Mouse (Mus musculus): ENCODE results near the gene Rhbg. TPM values are rescaled to one million over a fixed set of nuclear protein-coding genes. Genes with fewer than 3 reads are reported as not detected.
"Not testable (repeated sequence)": the region's sequence is repeated elsewhere in the genome, so short reads cannot be mapped to it uniquely, and the experiment has no call there.

The Rhbg gene
- total and polyA plus RNA-seq, 2 experiments from 2014 or later, result 0.19 to 0.21 TPM

GRCm38 (mm10) chr3:88291970-88292369, 37.5 kb upstream of the Rhbg start:
- DNase-seq, result no peak
- Histone ChIP-seq H3K4me1 (ENCODE audit: insufficient read depth) (no peaks in the 10 kb centered on the region), H3K4me2 (ENCODE audit: low read depth) (no peak overlapping the region), H3K9ac (no peak overlapping the region), H3K36me3 (ENCODE audit: insufficient read depth) (no peaks in the 10 kb centered on the region), H3K27me3 (ENCODE audit: insufficient read depth, low read length) (no peaks in the 10 kb centered on the region), H3K27ac (ENCODE audit: low read depth, low read length) (no peak overlapping the region), H3K9me3 (ENCODE audit: low read length) (no peaks in the 10 kb centered on the region), H3K4me3 (ENCODE audit: low read depth, low read length) (no peak overlapping the region)
- peak; percentile 55 for TF ChIP-seq CTCF (IDR thresholded peaks at IDR 0.05; ENCODE audit: low read depth)
- 25% methylated on average over 4 of the region's 4 CpGs for WGBS
- no peak for ATAC-seq

GRCm38 (mm10) chr3:88288133-88288713, 33.7 kb upstream of the Rhbg start:
- not testable (repeated sequence) for H3K9ac ChIP-seq; H3K4me3 ChIP-seq (ENCODE audit: low read depth, low read length); H3K36me3 ChIP-seq (ENCODE audit: insufficient read depth); ATAC-seq; H3K27ac ChIP-seq (ENCODE audit: low read depth, low read length); H3K27me3 ChIP-seq (ENCODE audit: insufficient read depth, low read length); H3K9me3 ChIP-seq (ENCODE audit: low read length); H3K4me1 ChIP-seq (ENCODE audit: insufficient read depth); DNase-seq; H3K4me2 ChIP-seq (ENCODE audit: low read depth)
- 66% methylated on average over 8 of the region's 10 CpGs for WGBS

DNA sequence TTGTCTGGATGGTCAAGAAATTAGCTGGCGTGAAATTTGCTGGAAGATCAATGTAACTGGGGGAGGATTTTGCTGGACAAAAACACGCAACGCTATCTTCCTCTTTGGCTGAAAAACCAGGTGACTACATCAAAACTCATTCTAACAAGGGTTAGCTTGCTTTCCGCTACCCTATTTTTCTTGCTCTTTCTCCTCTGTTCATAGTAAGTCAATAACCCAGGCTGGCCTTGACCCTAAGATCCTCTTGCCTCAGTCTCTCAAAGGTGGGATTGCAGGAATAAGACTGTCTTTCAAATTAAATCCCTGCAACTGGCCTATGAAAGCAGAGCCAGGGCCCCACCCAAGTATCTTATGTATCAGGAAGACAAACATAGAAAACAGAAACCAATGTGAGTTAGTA, 32.6 kb upstream of the Rhbg start, which contains the start of gene Gm38392:
Gene Gm38392, minus strand, starts transcription at position 101 of the 400 bp plus-strand sequence.
- no peak for TF ChIP-seq CTCF (IDR thresholded peaks at IDR 0.05; ENCODE audit: low read depth)
- WGBS, result 100% methylated on average over 4 of the region's 4 CpGs
- Histone ChIP-seq H3K9ac (no peak within 1 kb of the TSS), H3K27me3 (ENCODE audit: insufficient read depth, low read length) (no peaks in the 10 kb centered on the region), H3K4me3 (ENCODE audit: low read depth, low read length) (no peak within 1 kb of the TSS), H3K4me2 (ENCODE audit: low read depth) (no peak within 1 kb of the TSS), H3K4me1 (ENCODE audit: insufficient read depth) (no peaks in the 10 kb centered on the region), H3K36me3 (ENCODE audit: insufficient read depth) (no peaks in the 10 kb centered on the region), H3K27ac (ENCODE audit: low read depth, low read length) (no peak within 1 kb of the TSS), H3K9me3 (ENCODE audit: low read length) (no peaks in the 10 kb centered on the region)
- ATAC-seq, result no peak
- DNase-seq, result no peak

- H3K9ac ChIP-seq; H3K27me3 ChIP-seq (ENCODE audit: insufficient read depth, low read length); H3K4me2 ChIP-seq (ENCODE audit: low read depth); H3K4me1 ChIP-seq (ENCODE audit: insufficient read depth); ATAC-seq; H3K4me3 ChIP-seq (ENCODE audit: low read depth, low read length); DNase-seq; H3K27ac ChIP-seq (ENCODE audit: low read depth, low read length); H3K9me3 ChIP-seq (ENCODE audit: low read length); H3K36me3 ChIP-seq (ENCODE audit: insufficient read depth): not testable (repeated sequence)
- WGBS, result no CpG with 5 or more reads among the region's 2 CpGs
Observed at GRCm38 (mm10) chr3:88285565-88285895, 31.0 kb upstream of the Rhbg start.

GRCm38 (mm10) chr3:88284815-88285564, 30.5 kb upstream of the Rhbg start:
- not testable (repeated sequence) for H3K4me2 ChIP-seq (ENCODE audit: low read depth); ATAC-seq; H3K27ac ChIP-seq (ENCODE audit: low read depth, low read length); DNase-seq; H3K4me1 ChIP-seq (ENCODE audit: insufficient read depth); H3K4me3 ChIP-seq (ENCODE audit: low read depth, low read length); H3K9me3 ChIP-seq (ENCODE audit: low read length); H3K27me3 ChIP-seq (ENCODE audit: insufficient read depth, low read length); H3K9ac ChIP-seq; H3K36me3 ChIP-seq (ENCODE audit: insufficient read depth)
- 96% methylated on average over 14 of the region's 14 CpGs for WGBS

DNA sequence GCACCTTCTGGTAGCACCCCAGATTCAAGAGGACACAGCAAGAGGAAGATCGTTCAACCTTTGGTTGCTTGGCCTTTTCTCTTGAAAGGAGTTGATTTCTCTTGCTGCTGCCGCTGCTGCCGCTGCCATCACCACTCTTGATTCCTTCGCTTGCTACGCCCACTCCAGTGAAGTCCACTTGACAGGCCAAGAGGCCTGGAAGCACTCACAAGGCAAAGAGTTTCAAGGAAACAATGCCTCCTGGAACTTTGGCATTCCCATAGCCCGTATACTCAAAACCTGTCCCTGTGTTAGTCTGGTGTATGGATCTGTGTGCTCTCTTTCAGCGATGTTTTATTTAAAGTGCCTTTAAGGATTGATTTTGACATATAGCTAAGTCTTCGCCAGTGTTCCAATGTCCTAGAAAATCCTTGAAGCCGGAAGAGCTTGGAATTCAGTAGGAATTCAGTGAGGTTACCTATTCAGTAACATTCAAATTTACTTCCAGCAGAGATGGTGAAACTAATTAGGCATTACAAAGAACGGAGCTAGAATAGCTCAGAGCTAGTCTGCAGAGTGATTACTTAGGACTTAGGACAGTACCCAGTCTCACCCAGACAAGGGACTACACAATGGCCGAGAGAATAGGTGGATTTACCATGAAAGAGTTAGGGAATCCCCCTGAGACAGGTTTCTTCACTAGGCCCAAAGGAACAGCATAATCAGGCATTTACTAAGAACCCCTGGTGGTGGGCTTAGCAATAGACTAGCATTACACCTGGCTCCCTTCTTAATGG, 26.8 kb upstream of the Rhbg start:
- not testable (repeated sequence) for H3K36me3 ChIP-seq (ENCODE audit: insufficient read depth); H3K9me3 ChIP-seq (ENCODE audit: low read length); DNase-seq; ATAC-seq; H3K4me1 ChIP-seq (ENCODE audit: insufficient read depth); H3K9ac ChIP-seq; H3K27me3 ChIP-seq (ENCODE audit: insufficient read depth, low read length); H3K4me2 ChIP-seq (ENCODE audit: low read depth); H3K4me3 ChIP-seq (ENCODE audit: low read depth, low read length); H3K27ac ChIP-seq (ENCODE audit: low read depth, low read length)
- WGBS, result 46% methylated on average over 11 of the region's 11 CpGs

- Histone ChIP-seq H3K27ac (ENCODE audit: low read depth, low read length) (no peak overlapping the region), H3K36me3 (ENCODE audit: insufficient read depth) (no peaks in the 10 kb centered on the region), H3K4me3 (ENCODE audit: low read depth, low read length) (no peak overlapping the region), H3K27me3 (ENCODE audit: insufficient read depth, low read length) (no peaks in the 10 kb centered on the region), H3K9me3 (ENCODE audit: low read length) (no peaks in the 10 kb centered on the region), H3K4me1 (ENCODE audit: insufficient read depth) (no peaks in the 10 kb centered on the region), H3K4me2 (ENCODE audit: low read depth) (no peak overlapping the region), H3K9ac (no peak overlapping the region)
- no peak for ATAC-seq
- no peak for TF ChIP-seq CTCF (IDR thresholded peaks at IDR 0.05; ENCODE audit: low read depth)
- no peak for DNase-seq
- 93% methylated on average over 2 of the region's 2 CpGs for WGBS
Observed at GRCm38 (mm10) chr3:88280035-88280434, 25.5 kb upstream of the Rhbg start.
